Mouse (Mus musculus) spleen, adult 2 months (tissue): ENCODE results near the gene Hnrnpul2.

Experiments
- CTCF ChIP-seq: fragments of 200-500 bp; IDR thresholded peaks from 2 replicates; pipeline ENCODE4 v1.5.1; 2011; ENCODE audit warnings: mild to moderate bottlenecking, inconsistent platforms; ENCODE audit not compliant: insufficient read depth, insufficient read length, insufficient replicate concordance; ENCODE audit errors: extremely low read depth
- POLR2A ChIP-seq: fragments of 200-500 bp; IDR thresholded peaks from 2 replicates; pipeline ENCODE4 v1.6.1; 2011; ENCODE audit warnings: low read depth, low read length, inconsistent platforms

GRCm38 (mm10) chr19:8872266-8872840, 52.5 kb downstream of the Hnrnpul2 start:
- TF ChIP-seq CTCF = no peak
- TF ChIP-seq POLR2A = no peak
